Mouse (Mus musculus): ENCODE measurements around the gene Ddah1. TPM values are rescaled to one million over a fixed set of nuclear protein-coding genes. Genes with fewer than 3 reads are reported as not detected.

Gene Ddah1
- polyA plus RNA-seq, 1 experiment from 2014 or later = 73.5 TPM

DNA sequence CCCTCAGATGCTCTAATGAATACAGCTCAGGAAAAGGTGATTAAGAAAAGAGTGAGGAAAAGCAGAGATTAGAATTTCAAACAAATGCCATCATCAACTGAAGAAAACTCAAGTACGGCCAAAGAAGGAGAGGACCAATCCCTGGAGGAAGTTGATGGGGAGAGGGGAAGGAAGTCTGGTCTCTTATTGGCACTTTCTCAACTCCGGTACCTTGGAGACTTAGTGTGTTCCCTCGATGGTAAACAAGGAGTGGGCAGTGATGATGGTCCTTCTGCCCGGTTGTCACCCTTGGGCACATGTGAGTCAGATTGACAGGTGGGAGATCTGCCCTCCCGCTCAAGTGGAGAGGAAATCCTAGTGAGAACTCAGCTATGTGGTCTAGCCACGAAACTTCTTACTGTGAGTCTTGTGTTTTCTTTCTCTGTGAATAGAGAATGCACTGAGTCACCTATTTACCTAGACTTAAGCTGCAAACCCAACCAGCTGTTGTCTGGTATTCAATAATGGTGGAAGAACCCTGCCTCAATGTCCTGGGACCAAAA lies 129.0 kb downstream of the Ddah1 start:
- Histone ChIP-seq H3K27ac (ENCODE audit: low read length) (no peak overlapping the region), H3K27me3 (ENCODE audit: insufficient read depth, low read length) (no peaks in the 10 kb centered on the region), H3K36me3 (ENCODE audit: insufficient read depth, low read length) (peaks cover 6% of the 10 kb centered on the region), H3K4me1 (ENCODE audit: insufficient read depth, low read length) (peaks cover 14% of the 10 kb centered on the region), H3K9me3 (ENCODE audit: low read length) (no peaks in the 10 kb centered on the region), H3K9ac (replicated peaks; ENCODE audit: low read length) (no peak overlapping the region), H3K4me3 (ENCODE audit: low read length) (no peak overlapping the region), H3K4me2 (replicated peaks; ENCODE audit: low read depth, low read length) (no peak overlapping the region)
- 82% methylated on average over 6 of the region's 6 CpGs for WGBS
- ATAC-seq (ENCODE audit: low FRiP score, low TSS enrichment) = no peak

DNA sequence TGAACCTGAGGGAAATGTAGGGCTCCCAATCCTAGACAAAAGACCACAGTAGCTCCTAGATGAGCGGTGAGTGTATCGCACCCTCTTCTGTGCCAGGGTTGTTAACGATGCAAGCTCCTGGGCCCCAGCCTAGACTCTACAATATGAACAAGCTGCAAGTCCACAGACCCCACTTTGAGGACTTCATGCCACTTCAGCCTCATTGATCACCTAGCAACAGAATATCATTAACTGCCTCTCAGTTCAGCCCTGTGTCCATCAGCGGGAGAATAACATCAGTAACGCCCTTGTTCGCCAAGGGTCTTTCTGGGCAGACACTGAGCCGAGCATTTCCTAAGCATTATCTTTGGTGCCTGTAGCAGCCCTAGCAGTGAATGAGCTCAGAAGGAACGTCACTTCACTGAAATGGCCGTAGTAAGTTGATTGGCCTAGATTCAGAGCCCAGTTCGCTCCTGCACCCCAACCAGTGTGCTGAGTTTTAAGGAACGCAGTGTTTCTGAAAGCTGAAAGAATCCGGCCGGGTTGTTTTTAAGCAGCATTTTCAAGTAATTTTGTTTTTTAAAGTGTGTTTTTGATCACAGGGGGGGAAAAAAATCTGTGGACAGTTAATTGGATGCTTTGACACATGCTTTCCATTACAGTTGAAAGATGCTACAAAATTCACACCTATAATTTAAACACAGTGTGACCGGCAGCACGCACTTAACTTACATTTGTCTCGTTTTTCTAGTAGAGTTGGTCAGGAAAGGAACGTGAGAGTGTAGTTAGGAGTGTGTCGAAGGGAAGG lies 132.1 kb downstream of the Ddah1 start:
- no peak overlapping the region for H3K9ac ChIP-seq (replicated peaks; ENCODE audit: low read length)
- no peak overlapping the region for H3K27ac ChIP-seq (ENCODE audit: low read length)
- peaks cover 11% of the 10 kb centered on the region for H3K4me1 ChIP-seq (ENCODE audit: insufficient read depth, low read length)
- H3K27me3 ChIP-seq (ENCODE audit: insufficient read depth, low read length) = no peaks in the 10 kb centered on the region
- H3K4me2 ChIP-seq (replicated peaks; ENCODE audit: low read depth, low read length) = no peak overlapping the region
- no peak for ATAC-seq (ENCODE audit: low FRiP score, low TSS enrichment)
- no peaks in the 10 kb centered on the region for H3K9me3 ChIP-seq (ENCODE audit: low read length)
- WGBS = 86% methylated on average over 18 of the region's 18 CpGs
- H3K4me3 ChIP-seq (ENCODE audit: low read length) = no peak overlapping the region
- H3K36me3 ChIP-seq (ENCODE audit: insufficient read depth, low read length) = peaks cover 6% of the 10 kb centered on the region

DNA sequence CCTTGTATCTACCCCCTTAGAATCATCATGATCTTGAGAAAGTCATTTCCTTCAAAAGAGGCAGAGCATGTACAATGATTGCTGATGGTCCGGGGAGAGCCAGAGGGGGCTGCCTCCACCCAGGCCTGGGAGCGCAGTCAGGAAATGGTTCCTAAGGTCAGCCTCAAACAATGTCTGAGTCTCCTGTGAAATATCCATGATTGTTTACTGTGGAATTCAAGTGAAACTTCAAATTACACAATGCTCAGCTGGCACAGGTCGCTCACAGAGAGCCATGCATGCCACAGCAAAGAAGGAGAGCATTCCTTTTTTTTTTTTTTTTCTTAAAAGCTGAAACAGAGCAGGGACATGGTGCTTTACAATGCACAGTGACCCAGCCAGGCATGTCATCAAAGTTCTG lies 134.0 kb downstream of the Ddah1 start:
- Histone ChIP-seq H3K27ac (ENCODE audit: low read length) (no peak overlapping the region), H3K9me3 (ENCODE audit: low read length) (no peaks in the 10 kb centered on the region), H3K27me3 (ENCODE audit: insufficient read depth, low read length) (no peaks in the 10 kb centered on the region), H3K4me3 (ENCODE audit: low read length) (no peak overlapping the region), H3K9ac (replicated peaks; ENCODE audit: low read length) (no peak overlapping the region), H3K4me1 (ENCODE audit: insufficient read depth, low read length) (no peaks in the 10 kb centered on the region), H3K36me3 (ENCODE audit: insufficient read depth, low read length) (peaks cover 6% of the 10 kb centered on the region), H3K4me2 (replicated peaks; ENCODE audit: low read depth, low read length) (no peak overlapping the region)
- 67% methylated on average over 3 of the region's 3 CpGs for WGBS
- ATAC-seq (ENCODE audit: low FRiP score, low TSS enrichment) = no peak

- no peak overlapping the region for H3K4me2 ChIP-seq (replicated peaks; ENCODE audit: low read depth, low read length)
- no peaks in the 10 kb centered on the region for H3K9me3 ChIP-seq (ENCODE audit: low read length)
- 0 out of 2 replicates have a peak, but pooled peaks cover under 1% of the 10 kb centered on the region for H3K4me1 ChIP-seq (ENCODE audit: insufficient read depth, low read length)
- no peak overlapping the region for H3K9ac ChIP-seq (replicated peaks; ENCODE audit: low read length)
- no peak overlapping the region for H3K4me3 ChIP-seq (ENCODE audit: low read length)
- peaks cover 6% of the 10 kb centered on the region for H3K36me3 ChIP-seq (ENCODE audit: insufficient read depth, low read length)
- 61% methylated on average over 12 of the region's 12 CpGs for WGBS
- ATAC-seq (ENCODE audit: low FRiP score, low TSS enrichment) = no peak
- no peaks in the 10 kb centered on the region for H3K27me3 ChIP-seq (ENCODE audit: insufficient read depth, low read length)
- no peak overlapping the region for H3K27ac ChIP-seq (ENCODE audit: low read length)
Measured at GRCm38 (mm10) chr3:145894131-145894530, 135.7 kb downstream of the Ddah1 start.

GRCm38 (mm10) chr3:145897749-145898148 lies 139.3 kb downstream of the Ddah1 start:
- Histone ChIP-seq H3K36me3 (ENCODE audit: insufficient read depth, low read length) (no peaks in the 10 kb centered on the region), H3K4me2 (replicated peaks; ENCODE audit: low read depth, low read length) (no peak overlapping the region), H3K4me1 (ENCODE audit: insufficient read depth, low read length) (0 out of 2 replicates have a peak, but pooled peaks cover 3% of the 10 kb centered on the region), H3K27ac (ENCODE audit: low read length) (no peak overlapping the region), H3K9me3 (ENCODE audit: low read length) (no peaks in the 10 kb centered on the region), H3K9ac (replicated peaks; ENCODE audit: low read length) (no peak overlapping the region), H3K4me3 (ENCODE audit: low read length) (no peak overlapping the region), H3K27me3 (ENCODE audit: insufficient read depth, low read length) (no peaks in the 10 kb centered on the region)
- WGBS = 74% methylated on average over 11 of the region's 11 CpGs
- ATAC-seq (ENCODE audit: low FRiP score, low TSS enrichment) = no peak

DNA sequence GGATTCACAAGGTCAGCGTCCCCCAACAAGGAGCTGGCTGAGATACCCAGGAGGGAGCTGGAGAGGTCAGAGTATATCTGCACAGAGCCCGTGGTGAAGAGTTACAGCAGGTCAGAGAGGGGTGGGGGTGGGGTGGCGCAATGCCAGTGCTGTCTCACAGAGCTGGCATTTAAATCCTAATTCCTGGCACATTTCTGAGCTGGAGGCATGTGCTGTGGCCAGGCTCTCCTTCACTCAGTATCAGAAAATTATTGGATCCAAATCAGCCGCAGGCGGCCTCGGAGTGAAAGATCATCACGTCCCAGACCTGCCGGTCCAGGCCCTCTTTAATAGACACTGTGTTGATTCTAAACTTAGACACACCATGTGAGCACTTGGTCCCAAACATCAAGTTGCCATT lies 141.4 kb downstream of the Ddah1 start:
- ATAC-seq (ENCODE audit: low FRiP score, low TSS enrichment) = peak; percentile 33; the same call in 1 of the 2 replicates
- H3K4me3 ChIP-seq (ENCODE audit: low read length) = no peak overlapping the region
- no peak overlapping the region for H3K4me2 ChIP-seq (replicated peaks; ENCODE audit: low read depth, low read length)
- no peaks in the 10 kb centered on the region for H3K27me3 ChIP-seq (ENCODE audit: insufficient read depth, low read length)
- H3K4me1 ChIP-seq (ENCODE audit: insufficient read depth, low read length) = 0 out of 2 replicates have a peak, but pooled peaks cover 3% of the 10 kb centered on the region
- H3K27ac ChIP-seq (ENCODE audit: low read length) = no peak overlapping the region
- WGBS = 81% methylated on average over 8 of the region's 8 CpGs
- H3K9ac ChIP-seq (replicated peaks; ENCODE audit: low read length) = no peak overlapping the region
- no peaks in the 10 kb centered on the region for H3K9me3 ChIP-seq (ENCODE audit: low read length)
- H3K36me3 ChIP-seq (ENCODE audit: insufficient read depth, low read length) = no peaks in the 10 kb centered on the region

DNA sequence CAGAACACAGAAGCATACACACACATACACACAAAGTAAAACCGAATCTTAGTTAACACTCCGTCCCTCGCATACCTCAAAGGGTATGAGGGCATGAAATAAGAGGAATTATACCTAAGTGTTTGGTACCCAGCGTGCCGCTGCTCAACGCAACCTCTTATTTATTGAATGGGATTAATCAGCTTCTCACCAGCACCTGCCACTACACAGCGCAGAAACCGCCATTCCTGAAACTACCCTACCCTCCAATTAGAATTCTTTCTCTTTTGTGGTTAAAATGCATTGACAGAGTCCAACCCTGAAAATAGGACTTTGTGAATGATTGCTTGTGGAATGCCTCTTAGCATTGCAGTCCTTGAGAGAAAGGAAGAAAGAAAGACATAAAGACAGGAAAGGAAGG lies 145.1 kb downstream of the Ddah1 start:
- Histone ChIP-seq H3K27me3 (ENCODE audit: insufficient read depth, low read length) (no peaks in the 10 kb centered on the region), H3K4me3 (ENCODE audit: low read length) (no peak overlapping the region), H3K36me3 (ENCODE audit: insufficient read depth, low read length) (no peaks in the 10 kb centered on the region), H3K9ac (replicated peaks; ENCODE audit: low read length) (no peak overlapping the region), H3K9me3 (ENCODE audit: low read length) (no peaks in the 10 kb centered on the region), H3K27ac (ENCODE audit: low read length) (no peak overlapping the region), H3K4me1 (ENCODE audit: insufficient read depth, low read length) (peaks cover 3% of the 10 kb centered on the region; the same call in 1 of the 2 replicates), H3K4me2 (replicated peaks; ENCODE audit: low read depth, low read length) (no peak overlapping the region)
- 94% methylated on average over 8 of the region's 8 CpGs for WGBS
- ATAC-seq (ENCODE audit: low FRiP score, low TSS enrichment) = no peak

GRCm38 (mm10) chr3:145904850-145905776 lies 146.6 kb downstream of the Ddah1 start:
- Histone ChIP-seq H3K4me1 (ENCODE audit: insufficient read depth, low read length) (no peaks in the 10 kb centered on the region; the same call in 1 of the 2 replicates), H3K9ac (replicated peaks; ENCODE audit: low read length) (no peak overlapping the region), H3K9me3 (ENCODE audit: low read length) (no peaks in the 10 kb centered on the region), H3K36me3 (ENCODE audit: insufficient read depth, low read length) (no peaks in the 10 kb centered on the region), H3K27ac (ENCODE audit: low read length) (no peak overlapping the region), H3K4me3 (ENCODE audit: low read length) (no peak overlapping the region), H3K27me3 (ENCODE audit: insufficient read depth, low read length) (no peaks in the 10 kb centered on the region), H3K4me2 (replicated peaks; ENCODE audit: low read depth, low read length) (peak overlapping the region; percentile 35; the same call in 1 of the 2 replicates)
- 58% methylated on average over 22 of the region's 22 CpGs for WGBS
- peak; percentile 50; the same call in 1 of the 2 replicates for ATAC-seq (ENCODE audit: low FRiP score, low TSS enrichment)

- no peaks in the 10 kb centered on the region for H3K27me3 ChIP-seq (ENCODE audit: insufficient read depth, low read length)
- no peak overlapping the region for H3K9ac ChIP-seq (replicated peaks; ENCODE audit: low read length)
- H3K4me2 ChIP-seq (replicated peaks; ENCODE audit: low read depth, low read length) = no peak overlapping the region
- H3K9me3 ChIP-seq (ENCODE audit: low read length) = no peaks in the 10 kb centered on the region
- H3K36me3 ChIP-seq (ENCODE audit: insufficient read depth, low read length) = no peaks in the 10 kb centered on the region
- ATAC-seq (ENCODE audit: low FRiP score, low TSS enrichment) = no peak
- 86% methylated on average over 9 of the region's 9 CpGs for WGBS
- no peak overlapping the region for H3K27ac ChIP-seq (ENCODE audit: low read length)
- no peak overlapping the region for H3K4me3 ChIP-seq (ENCODE audit: low read length)
- H3K4me1 ChIP-seq (ENCODE audit: insufficient read depth, low read length) = no peaks in the 10 kb centered on the region; the same call in 1 of the 2 replicates
Measured at GRCm38 (mm10) chr3:145906582-145906981, 148.1 kb downstream of the Ddah1 start.

All from kidney, embryonic 16.5 days (tissue).